Mouse (Mus musculus) limb, embryonic 14.5 days (tissue): ENCODE data around the gene Midn. TPM values are rescaled to one million over a fixed set of nuclear protein-coding genes. Genes with fewer than 3 reads are reported as not detected.

ENCODE experiments used
- ATAC-seq: fragments of 200-750 bp; cut with Nextera tagmentation; 2 replicates; pipeline ENCODE4 v1.8.0; 2017; ENCODE audit warnings: low read depth, moderate number of reproducible peaks, moderate TSS enrichment; ENCODE audit not compliant: low FRiP score
- DNase-seq: peaks from one replicate; pipeline ENCODE4 v3.0.0-alpha.2; 2015; ENCODE audit warnings: low spot score
- H3K27ac ChIP-seq: fragments of 300-500 bp; sonication (generic); replicated peaks from 2 replicates; pipeline ENCODE4 v1.5.1; 2014; ENCODE audit warnings: low read depth, mild to moderate bottlenecking, low read length, moderate library complexity, mixed read lengths
- H3K27me3 ChIP-seq: fragments of 300-500 bp; sonication (generic); 2 replicates; pipeline ENCODE4 v1.6.1; 2014; ENCODE audit warnings: low read length, mixed read lengths; ENCODE audit not compliant: control insufficient read depth, insufficient read depth
- H3K36me3 ChIP-seq: fragments of 300-500 bp; sonication (generic); 2 replicates; pipeline ENCODE4 v1.6.1; 2014; ENCODE audit warnings: mild to moderate bottlenecking, low read length, moderate library complexity, mixed read lengths; ENCODE audit not compliant: control insufficient read depth, insufficient read depth
- H3K4me1 ChIP-seq: fragments of 300-500 bp; sonication (generic); 2 replicates; pipeline ENCODE4 v1.6.1; 2014; ENCODE audit warnings: antibody characterized with exemption, low read length, mixed read lengths; ENCODE audit not compliant: control insufficient read depth, insufficient read depth
- H3K4me2 ChIP-seq: fragments of 300-500 bp; sonication (generic); replicated peaks from 2 replicates; pipeline ENCODE4 v1.6.1; 2014; ENCODE audit warnings: low read depth, mild to moderate bottlenecking, low read length, moderate library complexity; ENCODE audit not compliant: severe bottlenecking
- H3K4me3 ChIP-seq: fragments of 300-500 bp; sonication (generic); replicated peaks from 2 replicates; pipeline ENCODE4 v1.5.1; 2014; ENCODE audit warnings: low read length
- H3K9ac ChIP-seq: fragments of 300-500 bp; sonication (generic); 2 replicates; pipeline ENCODE4 v1.6.1; 2014; ENCODE audit warnings: mild to moderate bottlenecking, low read depth, low read length, moderate library complexity; ENCODE audit not compliant: severe bottlenecking
- H3K9me3 ChIP-seq: fragments of 300-500 bp; sonication (generic); 2 replicates; pipeline ENCODE4 v1.6.1; 2016; ENCODE audit warnings: low read length; ENCODE audit not compliant: control insufficient read depth
- POLR2A ChIP-seq: fragments of 200-500 bp; IDR thresholded peaks from 2 replicates; pipeline ENCODE4 v1.8.0; 2012; ENCODE audit warnings: inconsistent platforms, mild to moderate bottlenecking, moderate library complexity, borderline replicate concordance; ENCODE audit not compliant: insufficient read depth, insufficient read length; ENCODE audit errors: extremely low read depth
- WGBS: fragments of 180-500 bp; shearing (Covaris S2); extraction: QIAGEN DNeasy Blood & Tissue Kit; methylation state at CpG from one replicate; pipeline ENCODE4 v1.1.7; 2014; 5-methylcytosine and 5-hydroxymethylcytosine counted together
- polyA plus RNA-seq, 2 experiments: library from polyadenylated mRNA; depleted of rRNA in 1 of 2; stranded (reverse) in 1 of 2; unstranded in 1 of 2; fragments of >200 nt; fragmentation: Nextera tagmentation in 1 of 2; extraction: Ambion mirVana in 1 of 2; gene quantifications; 2 replicates each; pipeline versions ENCODE4 v1.2.1 to v1.2.3; 2012 to 2014

The Midn gene
- polyA plus RNA-seq, 2 experiments = 33.4 to 108 TPM

GRCm38 (mm10) chr10:80140666-80141035 is 7.4 kb upstream of the Midn start, which contains the start of gene Cbarp:
Cbarp (minus strand) TSS chr10:80140835.
- ATAC-seq = no peak
- peak within 1 kb of the TSS; percentile 83 for H3K4me3 ChIP-seq
- peaks cover 31% of the 10 kb centered on the region for H3K36me3 ChIP-seq
- DNase-seq = no peak
- 82% methylated on average over 10 of the region's 10 CpGs for WGBS
- H3K9me3 ChIP-seq = no peaks in the 10 kb centered on the region
- H3K4me2 ChIP-seq = peak within 1 kb of the TSS; percentile 97
- peaks cover 16% of the 10 kb centered on the region for H3K27me3 ChIP-seq
- no peak for TF ChIP-seq POLR2A
- H3K4me1 ChIP-seq = peaks cover 27% of the 10 kb centered on the region
- H3K9ac ChIP-seq = peak within 1 kb of the TSS; percentile 28; the same call in 1 of the 2 replicates
- peak within 1 kb of the TSS; percentile 56 for H3K27ac ChIP-seq

- peak; percentile 72 for ATAC-seq
- no peaks in the 10 kb centered on the region for H3K9me3 ChIP-seq
- H3K4me1 ChIP-seq = peaks cover 29% of the 10 kb centered on the region
- peak; percentile 91 for DNase-seq
- H3K4me2 ChIP-seq = peak overlapping the region; percentile 92
- H3K36me3 ChIP-seq = peaks cover 31% of the 10 kb centered on the region
- H3K27me3 ChIP-seq = peaks cover 10% of the 10 kb centered on the region
- peak overlapping the region; percentile 83 for H3K4me3 ChIP-seq
- WGBS = 0% methylated on average over 29 of the region's 29 CpGs
- H3K27ac ChIP-seq = peak overlapping the region; percentile 56
- H3K9ac ChIP-seq = peak overlapping the region; percentile 28; the same call in 1 of the 2 replicates
- TF ChIP-seq POLR2A = no peak
Observed at GRCm38 (mm10) chr10:80141243-80141642, 6.8 kb upstream of the Midn start.

GRCm38 (mm10) chr10:80141786-80142529 is 6.1 kb upstream of the Midn start:
- Histone ChIP-seq H3K27ac (peak overlapping the region; percentile 56), H3K4me3 (peak overlapping the region; percentile 83), H3K27me3 (peaks cover 2% of the 10 kb centered on the region; the same call in 1 of the 2 replicates), H3K4me1 (peaks cover 24% of the 10 kb centered on the region), H3K9ac (peak overlapping the region; percentile 88), H3K9me3 (no peaks in the 10 kb centered on the region), H3K4me2 (peak overlapping the region; percentile 92), H3K36me3 (peaks cover 33% of the 10 kb centered on the region)
- DNase-seq (peak; percentile 99), ATAC-seq (peak; percentile 85)
- peak; percentile 68; the same call in 1 of the 2 replicates for TF ChIP-seq POLR2A
- under 1% methylated on average over 40 of the region's 43 CpGs for WGBS

GRCm38 (mm10) chr10:80142530-80142925 is 5.5 kb upstream of the Midn start:
- Histone ChIP-seq H3K36me3 (peaks cover 33% of the 10 kb centered on the region), H3K27me3 (no peaks in the 10 kb centered on the region), H3K4me1 (peaks cover 21% of the 10 kb centered on the region; the same call in 1 of the 2 replicates), H3K9me3 (no peaks in the 10 kb centered on the region), H3K27ac (peak overlapping the region; percentile 56), H3K9ac (peak overlapping the region; percentile 88), H3K4me3 (peak overlapping the region; percentile 83), H3K4me2 (peak overlapping the region; percentile 92)
- WGBS = under 1% methylated on average over 15 of the region's 15 CpGs
- DNase-seq = no peak
- TF ChIP-seq POLR2A = no peak
- no peak for ATAC-seq

GRCm38 (mm10) chr10:80143664-80144063 is 4.4 kb upstream of the Midn start:
- DNase-seq (no peak), ATAC-seq (no peak)
- H3K27ac ChIP-seq = no peak overlapping the region
- peaks cover 17% of the 10 kb centered on the region; the same call in 1 of the 2 replicates for H3K4me1 ChIP-seq
- 96% methylated on average over 7 of the region's 7 CpGs for WGBS
- H3K9ac ChIP-seq = no peak overlapping the region
- peaks cover 33% of the 10 kb centered on the region for H3K36me3 ChIP-seq
- H3K9me3 ChIP-seq = no peaks in the 10 kb centered on the region
- no peaks in the 10 kb centered on the region for H3K27me3 ChIP-seq
- H3K4me3 ChIP-seq = no peak overlapping the region
- TF ChIP-seq POLR2A = no peak
- H3K4me2 ChIP-seq = no peak overlapping the region
